8 mouse cellular contexts compared by ENCODE assay signal in genomic region chr8:85081216-85081555, GRCm38 (mm10). TPM values are rescaled to one million over a fixed set of nuclear protein-coding genes. Genes with fewer than 3 reads are reported as not detected.
DNase-seq lines count a peak whose midpoint lies in the region; ATAC-seq and TF ChIP-seq lines count a peak whose summit lies in the region.

Gene Wdr83, minus strand, starts transcription at chr8:85081306.

- peak within 1 kb of the TSS; percentile 90 for H3K9ac ChIP-seq in heart, embryonic 15.5 days
- H3K9ac ChIP-seq in lung, postnatal 0 days (replicated peaks; ENCODE audit: low read depth), result peak within 1 kb of the TSS; percentile 88

- H3K9me3 ChIP-seq in heart, embryonic 15.5 days (replicated peaks), result no peaks in the 10 kb centered on the region
- H3K9me3 ChIP-seq in lung, postnatal 0 days (ENCODE audit: low read length), result no peaks in the 10 kb centered on the region

- no peak for TF ChIP-seq CTCF in embryonic fibroblast, embryonic 13.5 days (IDR thresholded peaks at IDR 0.05; ENCODE audit: borderline replicate concordance, insufficient read depth, low read length)
- TF ChIP-seq CTCF in lung, postnatal 0 days (IDR thresholded peaks at IDR 0.05), result no peak

- TF ChIP-seq POLR2A in embryonic fibroblast, embryonic 13.5 days (IDR thresholded peaks at IDR 0.05; ENCODE audit: low read depth, low read length), result no peak; the same call in 1 of the 2 replicates

- no peaks in the 10 kb centered on the region for H3K27me3 ChIP-seq in heart, embryonic 15.5 days
- H3K27me3 ChIP-seq in lung, postnatal 0 days (replicated peaks; ENCODE audit: insufficient read depth, low read length), result no peaks in the 10 kb centered on the region

- under 1% methylated on average over 9 of the region's 9 CpGs for WGBS in heart, embryonic 15.5 days
- under 1% methylated on average over 9 of the region's 9 CpGs for WGBS in lung, postnatal 0 days

- 0 out of 2 replicates have a peak within 1 kb of the TSS, but pooled peaks have one; percentile 44 for H3K27ac ChIP-seq in embryonic fibroblast, embryonic 13.5 days (ENCODE audit: insufficient read depth, low read length)
- H3K27ac ChIP-seq in heart, embryonic 15.5 days, result peak within 1 kb of the TSS; percentile 85
- H3K27ac ChIP-seq in lung, postnatal 0 days (ENCODE audit: low read length), result peak within 1 kb of the TSS; percentile 79

- peaks cover 20% of the 10 kb centered on the region; the same call in 1 of the 2 replicates for H3K36me3 ChIP-seq in heart, embryonic 15.5 days
- no peaks in the 10 kb centered on the region for H3K36me3 ChIP-seq in lung, postnatal 0 days (ENCODE audit: insufficient read depth, low read length)

- ATAC-seq in heart, embryonic 15.5 days (replicated peaks; ENCODE audit: insufficient number of reproducible peaks, insufficient read depth, low FRiP score, low read depth), result peak; percentile 45
- ATAC-seq in lung, postnatal 0 days, result peak; percentile 44

- peak within 1 kb of the TSS; percentile 67 for H3K4me3 ChIP-seq in embryonic fibroblast, embryonic 13.5 days (ENCODE audit: insufficient read depth, low read length)
- H3K4me3 ChIP-seq in heart, embryonic 15.5 days, result peak within 1 kb of the TSS; percentile 88
- H3K4me3 ChIP-seq in lung, postnatal 0 days (ENCODE audit: low read depth, low read length), result peak within 1 kb of the TSS; percentile 75

- peak; percentile 93 for DNase-seq in A20 (ENCODE audit: low read depth, low spot score)
- DNase-seq in NIH3T3 (ENCODE audit: low read depth), result peak; percentile 41
- no peak for DNase-seq in layer of hippocampus, adult 8-10 months (ENCODE audit: low spot score in 2 of 2)
- peak; percentile 74 for DNase-seq in lung, postnatal 0 days (ENCODE audit: low spot score)
- DNase-seq in spleen, postnatal 14 days (ENCODE audit: low spot score in 2 of 2), result peak; percentile 39 to 58
- no peak for DNase-seq in frontal cortex, postnatal 36 days (ENCODE audit: low spot score in 2 of 2)

- peak within 1 kb of the TSS; percentile 96 for H3K4me2 ChIP-seq in heart, embryonic 15.5 days
- peak within 1 kb of the TSS; percentile 96 for H3K4me2 ChIP-seq in lung, postnatal 0 days (replicated peaks; ENCODE audit: low read depth, low read length)

- no peak for TF ChIP-seq EP300 in lung, postnatal 0 days (IDR thresholded peaks at IDR 0.05)

- peaks cover 7% of the 10 kb centered on the region; the same call in 1 of the 2 replicates for H3K4me1 ChIP-seq in embryonic fibroblast, embryonic 13.5 days (ENCODE audit: control insufficient read depth, insufficient read depth, low read length)
- peaks cover 39% of the 10 kb centered on the region for H3K4me1 ChIP-seq in heart, embryonic 15.5 days (replicated peaks)
- peaks cover 4% of the 10 kb centered on the region for H3K4me1 ChIP-seq in lung, postnatal 0 days (ENCODE audit: insufficient read depth, low read depth, low read length)

RNA-seq across cellular contexts. Expression of gene Wdr83, which starts in this region (rescaled TPM):
- polyA plus RNA-seq in embryonic fibroblast, embryonic 13.5 days (2011; ENCODE audit: insufficient read length, low read depth, missing spikeins), result 19.5 and 22.2 TPM in 2 replicates
- 33.1 and 40.8 TPM in 2 replicates for polyA plus RNA-seq in heart, embryonic 15.5 days (2015; fragmentation: Nextera tagmentation; extraction: Ambion mirVana)
- total RNA-seq in layer of hippocampus, adult 8-10 months (2022), result 10 to 100 TPM; 20.1 to 32.5 (median 26.4) TPM
- 26.7 and 27.0 TPM in 2 replicates for polyA plus RNA-seq in lung, postnatal 0 days (2015; fragmentation: Nextera tagmentation; extraction: Ambion mirVana)

Comparison
In these comparisons a context has a peak if more than half of its experiments do, and no peak if none do; other contexts are left out.
1. DNase-seq: peak in A20 (single experiment), NIH3T3 (single experiment), lung, postnatal 0 days (single experiment) and spleen, postnatal 14 days (2 of 2); none in layer of hippocampus, adult 8-10 months (0 of 2) and frontal cortex, postnatal 36 days (0 of 2).
2. Peak in every context shown above with its lines, with median percentiles within 50 percentile points of each other: H3K27ac ChIP-seq and H3K4me3 ChIP-seq.